8 mouse cellular contexts compared by ENCODE assay signal in genomic region chr17:27825984-27826905, GRCm38 (mm10). TPM values are rescaled to one million over a fixed set of nuclear protein-coding genes. Genes with fewer than 3 reads are reported as not detected.
DNase-seq lines count a peak whose midpoint lies in the region; ATAC-seq and TF ChIP-seq lines count a peak whose summit lies in the region.

No protein-coding gene starts in this region.

- peaks cover 46% of the 10 kb centered on the region for H3K4me1 ChIP-seq in erythroblast, embryonic 14.5 days (ENCODE audit: control insufficient read depth)
- H3K4me1 ChIP-seq in heart, postnatal 0 days (ENCODE audit: control insufficient read depth, insufficient read depth): peaks cover 11% of the 10 kb centered on the region; the same call in 1 of the 2 replicates
- peaks cover 3% of the 10 kb centered on the region; the same call in 1 of the 2 replicates for H3K4me1 ChIP-seq in lung, postnatal 0 days (ENCODE audit: insufficient read depth, low read depth, low read length)

- H3K27me3 ChIP-seq in erythroblast, embryonic 14.5 days (ENCODE audit: control insufficient read depth): peaks cover 22% of the 10 kb centered on the region
- no peaks in the 10 kb centered on the region for H3K27me3 ChIP-seq in heart, postnatal 0 days (ENCODE audit: control insufficient read depth, insufficient read depth, low read length)
- H3K27me3 ChIP-seq in lung, postnatal 0 days (replicated peaks; ENCODE audit: insufficient read depth, low read length): no peaks in the 10 kb centered on the region

- peak overlapping the region; percentile 51 for H3K4me2 ChIP-seq in heart, postnatal 0 days (ENCODE audit: low read depth, low read length)
- H3K4me2 ChIP-seq in lung, postnatal 0 days (replicated peaks; ENCODE audit: low read depth, low read length): peak overlapping the region; percentile 53

- no peaks in the 10 kb centered on the region for H3K36me3 ChIP-seq in erythroblast, embryonic 14.5 days (ENCODE audit: control insufficient read depth)
- no peaks in the 10 kb centered on the region for H3K36me3 ChIP-seq in heart, postnatal 0 days (replicated peaks; ENCODE audit: control insufficient read depth, insufficient read depth, low read length)
- no peaks in the 10 kb centered on the region for H3K36me3 ChIP-seq in lung, postnatal 0 days (ENCODE audit: insufficient read depth, low read length)

- peak overlapping the region; percentile 36 for H3K27ac ChIP-seq in heart, postnatal 0 days (ENCODE audit: low read depth)
- peak overlapping the region; percentile 85 for H3K27ac ChIP-seq in lung, postnatal 0 days (ENCODE audit: low read length)

- peak overlapping the region; percentile 55 for H3K4me3 ChIP-seq in erythroblast, embryonic 14.5 days (replicated peaks)
- peak overlapping the region; percentile 34 for H3K4me3 ChIP-seq in heart, postnatal 0 days (ENCODE audit: low read depth, low read length)
- H3K4me3 ChIP-seq in lung, postnatal 0 days (ENCODE audit: low read depth, low read length): peak overlapping the region; percentile 29

- DNase-seq in 3T3-L1 (ENCODE audit: low read depth, low spot score): peak; percentile 97
- peak; percentile 88 to 96 for DNase-seq in adrenal gland, adult (ENCODE audit: inconsistent age in 2 of 2, low spot score in 1 of 2)
- peak; percentile 85 for DNase-seq in heart, postnatal 0 days (ENCODE audit: low spot score)
- DNase-seq in kidney, postnatal 25 days: peak; percentile 82 to 90
- DNase-seq in lung, postnatal 0 days (ENCODE audit: low spot score): peak; percentile 95
- DNase-seq in ovary, adult 18-20 months (ENCODE audit: low spot score): peak; percentile 82
- peak; percentile 74 to 76 for DNase-seq in thymus, postnatal 10 days (ENCODE audit: low spot score in 2 of 2)

- no peak for TF ChIP-seq CTCF in heart, postnatal 0 days (IDR thresholded peaks at IDR 0.05; ENCODE audit: low read depth)
- peak; percentile 26 for TF ChIP-seq CTCF in lung, postnatal 0 days (IDR thresholded peaks at IDR 0.05)

- 4% methylated on average over 22 of the region's 22 CpGs for WGBS in heart, postnatal 0 days
- WGBS in lung, postnatal 0 days: 2% methylated on average over 22 of the region's 22 CpGs

- H3K9ac ChIP-seq in heart, postnatal 0 days (replicated peaks; ENCODE audit: low read depth, low read length): peak overlapping the region; percentile 24
- peak overlapping the region; percentile 32; the same call in 1 of the 2 replicates for H3K9ac ChIP-seq in lung, postnatal 0 days (replicated peaks; ENCODE audit: low read depth)

- H3K9me3 ChIP-seq in erythroblast, embryonic 14.5 days (ENCODE audit: control insufficient read depth, low read length): no peaks in the 10 kb centered on the region
- no peaks in the 10 kb centered on the region for H3K9me3 ChIP-seq in heart, postnatal 0 days (replicated peaks; ENCODE audit: control insufficient read depth, low read length)
- H3K9me3 ChIP-seq in lung, postnatal 0 days (ENCODE audit: low read length): no peaks in the 10 kb centered on the region

- TF ChIP-seq EP300 in heart, postnatal 0 days (IDR thresholded peaks at IDR 0.05; ENCODE audit: low read depth): no peak
- 0 out of 2 replicates have a peak, but pooled peaks have one; percentile 32 for TF ChIP-seq EP300 in lung, postnatal 0 days (IDR thresholded peaks at IDR 0.05)

- peak; percentile 82 for ATAC-seq in heart, postnatal 0 days (ENCODE audit: insufficient read depth, low read depth)
- ATAC-seq in lung, postnatal 0 days: peak; percentile 83

RNA-seq across cellular contexts. Expression of gene D17Wsu92e, which starts 5.8 kb away (rescaled TPM):
- 10.7 and 13.7 TPM in 2 replicates for polyA plus RNA-seq in erythroblast, embryonic 14.5 days (2012)
- 80.6 and 85.7 TPM in 2 replicates for total RNA-seq in heart, postnatal 0 days (2014; rRNA removed; ENCODE audit: low replicate concordance)
- polyA plus RNA-seq in heart, postnatal 0 days (2015; fragmentation: Nextera tagmentation; extraction: Ambion mirVana): 12.5 and 15.0 TPM in 2 replicates
- 17.6 and 20.3 TPM in 2 replicates for polyA plus RNA-seq in lung, postnatal 0 days (2015; fragmentation: Nextera tagmentation; extraction: Ambion mirVana)

RNA-seq across cellular contexts. Expression of gene Snrpc, which starts 11.7 kb away (rescaled TPM):
- polyA plus RNA-seq in erythroblast, embryonic 14.5 days (2012): 50.6 and 57.6 TPM in 2 replicates
- 113 and 125 TPM in 2 replicates for total RNA-seq in heart, postnatal 0 days (2014; rRNA removed; ENCODE audit: low replicate concordance)
- 182 and 185 TPM in 2 replicates for polyA plus RNA-seq in heart, postnatal 0 days (2015; fragmentation: Nextera tagmentation; extraction: Ambion mirVana)
- polyA plus RNA-seq in lung, postnatal 0 days (2015; fragmentation: Nextera tagmentation; extraction: Ambion mirVana): 172 and 185 TPM in 2 replicates

RNA-seq across cellular contexts. Expression of gene Uhrf1bp1, which starts 30.0 kb away (rescaled TPM):
- 0.19 and 0.25 TPM in 2 replicates for polyA plus RNA-seq in erythroblast, embryonic 14.5 days (2012)
- total RNA-seq in heart, postnatal 0 days (2014; rRNA removed; ENCODE audit: low replicate concordance): 5.3 and 12.3 TPM in 2 replicates
- polyA plus RNA-seq in heart, postnatal 0 days (2015; fragmentation: Nextera tagmentation; extraction: Ambion mirVana): 1.4 and 1.9 TPM in 2 replicates
- polyA plus RNA-seq in lung, postnatal 0 days (2015; fragmentation: Nextera tagmentation; extraction: Ambion mirVana): 1.5 and 1.6 TPM in 2 replicates

Comparison
In these comparisons a context has a peak if more than half of its experiments do, and no peak if none do; other contexts are left out.
1. Peak in every context shown above with its lines: DNase-seq, ATAC-seq, H3K4me3 ChIP-seq and H3K27ac ChIP-seq.